Mouse (Mus musculus) megakaryocyte-erythroid progenitor cell, adult 5 weeks (primary cell): ENCODE measurements around the gene Rbfox2. TPM values are rescaled to one million over a fixed set of nuclear protein-coding genes. Genes with fewer than 3 reads are reported as not detected.

Experiments
- polyA plus RNA-seq: library from polyadenylated mRNA; stranded (reverse); fragments of >175 nt; gene quantifications from 2 replicates; pipeline ENCODE4 v1.2.3, GENCODE M21; 2012

Gene Rbfox2
- 0.57 and 0.71 TPM in 2 replicates for polyA plus RNA-seq

GRCm38 (mm10) chr15:77306547-77307261, at the start of gene Rbfox2:
Rbfox2 (minus strand) TSS chr15:77307004.

GRCm38 (mm10) chr15:77050570-77050969, 256.2 kb downstream of the Rbfox2 start, which contains the start of gene Mb:
Mb (minus strand) TSS chr15:77050670.

GRCm38 (mm10) chr15:77044597-77045320, 262.0 kb downstream of the Rbfox2 start, which contains the start of gene Apol6:
Apol6 (plus strand) TSS chr15:77044729.

Other genes with a start within 250 kb of the Rbfox2 start
- gene Apol7a, start 92.1 kb upstream of the Rbfox2 start, polyA plus RNA-seq = 0.18 TPM in 1 of 2 replicates, not detected in the other
- gene Apol9a, start 104.1 kb upstream of the Rbfox2 start, polyA plus RNA-seq = 0.16 TPM in 1 of 2 replicates, not detected in the other
- not detected in 2 replicates for gene Apol7b, start 140.5 kb upstream of the Rbfox2 start, polyA plus RNA-seq
- not detected in 2 replicates for gene Apol10a, start 170.0 kb upstream of the Rbfox2 start, polyA plus RNA-seq
- 0.05 TPM in 1 of 2 replicates, not detected in the other for gene Apol11a, start 201.3 kb upstream of the Rbfox2 start, polyA plus RNA-seq
- 0.09 TPM in 1 of 2 replicates, not detected in the other for gene Apol7c, start 226.3 kb upstream of the Rbfox2 start, polyA plus RNA-seq